Mouse (Mus musculus) layer of hippocampus, adult 2 months (tissue): ENCODE results near the gene Txndc17. TPM values are rescaled to one million over a fixed set of nuclear protein-coding genes. Genes with fewer than 3 reads are reported as not detected.

Source experiments
- DNase-seq, 2 experiments: peaks; one replicate each; pipeline ENCODE4 v3.0.0; 2022; ENCODE audit warnings: low spot score in 2 of 2
- H3K27ac ChIP-seq: fragments of 200-600 bp; 2 replicates; pipeline ENCODE4 v1.8.1; 2022
- H3K4me3 ChIP-seq: fragments of 200-600 bp; 2 replicates; pipeline ENCODE4 v1.8.1; 2022; ENCODE audit warnings: mild to moderate bottlenecking
- CTCF ChIP-seq: fragments of 200-600 bp; conservative IDR thresholded peaks from 2 replicates; pipeline ENCODE4 v1.8.1; 2022; ENCODE audit warnings: antibody characterized with exemption, mild to moderate bottlenecking, moderate library complexity
- total RNA-seq, 2 experiments: library from RNA; stranded (reverse); gene quantifications; 2 replicates each; pipeline ENCODE4 v1.2.3; 2021

Gene Txndc17
- total RNA-seq, 2 experiments from 2014 or later: 30.8 to 31.1 TPM

DNA sequence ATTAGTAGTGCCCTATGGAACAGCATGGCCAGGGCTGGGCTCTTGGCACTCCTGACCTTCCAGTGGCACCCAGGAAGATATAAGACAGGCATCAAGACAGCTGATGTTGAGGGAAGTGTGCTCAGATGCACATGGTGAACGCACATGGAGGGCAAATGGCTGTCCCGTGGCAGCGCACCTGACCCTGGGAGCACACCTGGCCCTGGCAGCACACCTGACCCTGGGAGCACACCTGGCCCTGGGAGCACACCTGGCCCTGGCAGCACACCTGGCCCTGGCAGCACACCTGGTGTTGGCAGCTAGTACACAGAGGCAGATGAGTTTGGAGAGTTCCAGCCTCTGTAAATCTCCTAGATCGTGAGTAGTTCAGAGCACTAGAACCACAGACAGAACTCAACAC is 21.2 kb downstream of the Txndc17 start:
- no peak for TF ChIP-seq CTCF
- H3K27ac ChIP-seq: no peak overlapping the region
- DNase-seq: no peak
- H3K4me3 ChIP-seq: no peak overlapping the region

- DNase-seq: no peak
- no peak for TF ChIP-seq CTCF
- Histone ChIP-seq H3K27ac (no peak overlapping the region), H3K4me3 (no peak overlapping the region)
Measured at GRCm38 (mm10) chr11:72232068-72232467, 24.7 kb downstream of the Txndc17 start.

- no peak overlapping the region for H3K4me3 ChIP-seq
- DNase-seq: no peak
- H3K27ac ChIP-seq: no peak overlapping the region
- TF ChIP-seq CTCF: no peak
Measured at GRCm38 (mm10) chr11:72232991-72233390, 25.6 kb downstream of the Txndc17 start.

DNA sequence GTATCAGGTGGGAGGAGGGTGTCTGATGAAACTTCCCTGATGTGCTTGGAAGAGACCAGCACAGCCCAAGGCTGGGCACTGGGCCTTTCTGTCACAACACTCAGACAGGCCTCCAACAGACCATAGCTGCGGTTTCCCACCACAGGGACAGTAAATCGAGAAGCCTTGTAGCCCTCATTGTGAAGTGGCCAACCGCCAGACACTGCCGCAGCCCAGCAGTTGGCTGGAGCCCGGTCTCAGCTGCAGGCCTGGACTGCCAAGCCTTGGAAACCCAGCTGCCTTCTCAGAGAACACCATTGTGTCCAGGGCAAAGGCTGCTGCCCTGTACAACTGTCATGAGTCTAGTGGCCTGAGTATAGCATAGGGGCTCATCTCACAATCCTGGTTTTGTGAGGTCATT is 26.7 kb downstream of the Txndc17 start:
- Histone ChIP-seq H3K4me3 (no peak overlapping the region), H3K27ac (peak overlapping the region; percentile 69; the same call in 1 of the 2 replicates)
- no peak for TF ChIP-seq CTCF
- peak; percentile 36 to 65 for DNase-seq

DNA sequence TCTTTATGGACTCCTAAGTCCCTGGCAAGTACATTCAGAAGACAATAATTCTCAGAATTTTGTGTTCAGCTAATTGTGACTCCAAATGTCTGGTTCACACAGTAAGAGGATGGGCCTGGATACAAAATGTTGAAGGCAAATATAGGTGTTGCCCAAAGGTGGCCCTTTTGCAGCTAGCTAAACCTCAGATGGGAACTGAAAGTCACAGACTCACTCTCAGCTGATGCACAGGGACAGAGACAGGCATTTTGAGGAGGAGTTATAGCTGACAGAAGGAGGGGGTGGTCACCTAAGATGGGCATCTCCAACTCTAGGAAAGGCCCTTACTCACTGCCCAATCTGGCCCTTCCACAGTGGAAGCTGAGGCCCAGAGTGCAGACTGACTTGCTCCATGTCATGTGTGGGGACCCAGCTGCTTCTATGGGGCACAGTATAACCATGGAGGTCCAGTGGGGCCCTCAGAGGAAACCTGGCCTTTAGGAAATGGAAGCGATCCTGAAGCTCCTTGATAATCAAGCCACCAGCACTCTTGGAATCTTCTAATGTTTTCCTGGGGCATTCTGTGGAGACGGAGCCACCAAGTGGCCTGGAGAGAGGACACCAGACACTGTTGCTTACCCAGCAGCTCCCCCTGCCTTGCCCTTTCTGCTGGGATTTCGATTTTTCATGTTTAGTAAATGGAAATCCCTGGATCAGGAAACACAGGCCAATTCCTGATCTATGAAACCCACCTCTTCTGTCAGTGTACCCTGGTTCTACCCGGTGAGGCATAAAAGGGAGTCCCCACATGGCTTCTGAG is 32.9 kb downstream of the Txndc17 start:
- DNase-seq: no peak
- TF ChIP-seq CTCF: peak; percentile 62
- H3K4me3 ChIP-seq: no peak overlapping the region
- no peak overlapping the region for H3K27ac ChIP-seq

DNA sequence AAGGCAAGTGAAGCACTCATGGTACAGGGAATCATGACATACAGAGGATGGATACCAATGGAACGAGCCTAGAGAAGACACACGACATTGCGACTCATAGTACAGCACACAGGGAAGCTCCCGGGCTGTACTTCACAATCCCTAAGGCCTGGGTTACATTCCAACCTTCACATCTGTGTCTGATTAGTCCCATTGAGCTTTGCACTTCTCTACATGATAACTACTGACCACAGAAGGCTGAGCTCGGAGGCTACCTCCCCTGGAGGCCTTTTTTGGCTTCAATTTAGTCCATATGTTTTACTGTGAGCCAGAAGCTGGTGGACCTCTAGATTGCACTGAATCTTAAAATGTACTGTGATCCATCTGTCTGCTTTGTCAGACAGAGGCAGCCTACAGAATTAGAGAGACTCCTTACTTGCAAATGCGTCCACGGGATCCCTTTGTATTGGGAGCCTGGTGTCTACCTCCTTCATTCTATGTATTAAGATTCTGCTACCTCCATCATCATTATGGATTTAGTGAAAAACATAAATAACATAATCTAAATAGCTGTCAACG is 37.9 kb downstream of the Txndc17 start:
- Histone ChIP-seq H3K4me3 (no peak overlapping the region), H3K27ac (no peak overlapping the region)
- DNase-seq: no peak
- no peak for TF ChIP-seq CTCF

- Histone ChIP-seq H3K4me3 (no peak overlapping the region), H3K27ac (no peak overlapping the region)
- no peak for TF ChIP-seq CTCF
- DNase-seq: no peak
Measured at GRCm38 (mm10) chr11:72255629-72256028, 48.3 kb downstream of the Txndc17 start.

DNA sequence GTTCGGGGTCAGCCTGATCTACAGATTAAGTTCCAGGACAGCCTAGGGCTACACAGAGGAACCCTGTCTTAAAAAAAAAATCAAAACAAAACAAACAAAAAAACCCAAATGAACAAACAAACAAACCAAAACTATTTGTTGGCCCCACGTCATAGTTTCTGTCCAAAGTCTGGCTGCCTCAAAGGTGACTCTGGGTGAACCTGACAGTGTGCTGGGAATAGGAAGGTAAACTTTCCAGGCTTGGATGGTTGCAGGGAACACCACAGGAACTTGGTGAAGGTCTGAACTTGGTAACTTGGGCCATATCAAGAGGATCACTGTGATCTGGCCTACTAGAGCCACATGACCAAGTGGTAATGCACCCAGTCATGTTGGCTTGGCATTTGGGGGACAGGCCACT is 49.1 kb downstream of the Txndc17 start:
- DNase-seq: no peak
- Histone ChIP-seq H3K4me3 (no peak overlapping the region), H3K27ac (no peak overlapping the region)
- no peak for TF ChIP-seq CTCF

Other genes starting within 250 kb of the Txndc17 start
- not detected for gene Aipl1, start 170.0 kb upstream of the Txndc17 start, total RNA-seq
- under 1 TPM; 0.90 to 0.93 TPM for gene Pimreg, start 165.5 kb upstream of the Txndc17 start, total RNA-seq
- gene Pitpnm3, start 71.8 kb upstream of the Txndc17 start, total RNA-seq: 10 to 100 TPM; 29.3 to 30.0 TPM
- 10 to 100 TPM; 11.0 to 14.1 TPM for gene Gm43951, start 707 bp upstream of the Txndc17 start, total RNA-seq
- 10 to 100 TPM; 28.9 to 31.1 TPM for gene 4933427D14Rik, start 88 bp upstream of the Txndc17 start, total RNA-seq
- gene Med31, start 8.0 kb downstream of the Txndc17 start, total RNA-seq: 10 to 100 TPM; 14.5 to 14.6 TPM
- 1 to 10 TPM; 6.6 to 7.5 TPM for gene Slc13a5, start 59.7 kb downstream of the Txndc17 start, total RNA-seq
- gene Xaf1, start 94.1 kb downstream of the Txndc17 start, total RNA-seq: 1 to 10 TPM; 4.2 to 5.2 TPM
- not detected for gene Fbxo39, start 106.9 kb downstream of the Txndc17 start, total RNA-seq
- gene Tekt1, start 154.9 kb downstream of the Txndc17 start, total RNA-seq: 1 to 10 TPM; 2.0 to 3.3 TPM
- 1 to 10 TPM; 2.2 to 3.8 TPM for gene Smtnl2, start 204.2 kb downstream of the Txndc17 start, total RNA-seq
- gene Ggt6, start 228.0 kb downstream of the Txndc17 start, total RNA-seq: not detected
- gene Mybbp1a, start 233.8 kb downstream of the Txndc17 start, total RNA-seq: 10 to 100 TPM; 55.7 to 56.2 TPM